Mouse (Mus musculus) heart, embryonic 16.5 days (tissue): Measurements from ENCODE around the gene Olfr279. TPM values are rescaled to one million over a fixed set of nuclear protein-coding genes. Genes with fewer than 3 reads are reported as not detected.
"Not testable (repeated sequence)": the region's sequence is repeated elsewhere in the genome, so short reads cannot be mapped to it uniquely, and the experiment has no call there.

Experiments
- ATAC-seq: fragments of 200-750 bp; cut with Nextera tagmentation; replicated peaks from 2 replicates; pipeline ENCODE4 v1.8.0; 2017; ENCODE audit warnings: moderate number of reproducible peaks; ENCODE audit not compliant: insufficient read depth, low FRiP score; ENCODE audit errors: extremely low read depth
- H3K27ac ChIP-seq: fragments of 300-500 bp; sonication (generic); 2 replicates; pipeline ENCODE4 v1.5.1; 2014; ENCODE audit warnings: mild to moderate bottlenecking, low read length, control low read depth, moderate library complexity
- H3K27me3 ChIP-seq: fragments of 300-500 bp; sonication (generic); 2 replicates; pipeline ENCODE4 v1.6.1; 2014; ENCODE audit warnings: low read length, mixed read lengths; ENCODE audit not compliant: control insufficient read depth, insufficient read depth
- H3K36me3 ChIP-seq: fragments of 300-500 bp; sonication (generic); 2 replicates; pipeline ENCODE4 v1.6.1; 2014; ENCODE audit not compliant: control insufficient read depth, insufficient read depth
- H3K4me1 ChIP-seq: fragments of 300-500 bp; sonication (generic); 2 replicates; pipeline ENCODE4 v1.6.1; 2014; ENCODE audit warnings: low read length, mixed read lengths; ENCODE audit not compliant: control insufficient read depth, insufficient read depth
- H3K4me2 ChIP-seq: fragments of 300-500 bp; sonication (generic); 2 replicates; pipeline ENCODE4 v1.6.1; 2014; ENCODE audit warnings: low read depth, mild to moderate bottlenecking, control low read depth, low read length
- H3K4me3 ChIP-seq: fragments of 300-500 bp; sonication (generic); 2 replicates; pipeline ENCODE4 v1.5.1; 2014; ENCODE audit warnings: mild to moderate bottlenecking, control low read depth, low read length
- H3K9ac ChIP-seq: fragments of 300-500 bp; sonication (generic); 2 replicates; pipeline ENCODE4 v1.6.1; 2014; ENCODE audit warnings: low read length, control low read depth
- H3K9me3 ChIP-seq: fragments of 300-500 bp; sonication (generic); replicated peaks from 2 replicates; pipeline ENCODE4 v1.6.1; 2016; ENCODE audit warnings: low read length; ENCODE audit not compliant: control insufficient read depth
- WGBS: fragments of 180-500 bp; shearing (Covaris S2); extraction: QIAGEN DNeasy Blood & Tissue Kit; methylation state at CpG from one replicate; pipeline ENCODE4 v1.1.7; 2014; 5-methylcytosine and 5-hydroxymethylcytosine counted together
- polyA plus RNA-seq: library from polyadenylated mRNA; unstranded; fragments of >200 nt; fragmentation: Nextera tagmentation; extraction: Ambion mirVana; gene quantifications from 2 replicates; pipeline ENCODE4 v1.2.1, GENCODE M21; 2015

Gene Olfr279
- polyA plus RNA-seq, 1 experiment from 2014 or later = not detected

- Histone ChIP-seq H3K9me3 (no peaks in the 10 kb centered on the region; the same call in 1 of the 2 replicates), H3K36me3 (peaks cover 10% of the 10 kb centered on the region), H3K27ac (no peak overlapping the region), H3K4me1 (peaks cover 18% of the 10 kb centered on the region), H3K4me3 (no peak overlapping the region), H3K27me3 (no peaks in the 10 kb centered on the region), H3K9ac (no peak overlapping the region), H3K4me2 (no peak overlapping the region)
- no peak for ATAC-seq
- WGBS = 77% methylated on average over 8 of the region's 8 CpGs
Observed at GRCm38 (mm10) chr15:98514146-98514545, 21.9 kb downstream of the Olfr279 start.

- Histone ChIP-seq H3K4me1 (peaks cover 18% of the 10 kb centered on the region), H3K36me3 (peaks cover 15% of the 10 kb centered on the region)
- H3K9ac ChIP-seq, H3K4me2 ChIP-seq, H3K9me3 ChIP-seq, H3K27me3 ChIP-seq, ATAC-seq, H3K4me3 ChIP-seq, H3K27ac ChIP-seq: not testable (repeated sequence)
- WGBS = 51% methylated on average over 2 of the region's 2 CpGs
Observed at GRCm38 (mm10) chr15:98514845-98515244, 22.6 kb downstream of the Olfr279 start.

DNA sequence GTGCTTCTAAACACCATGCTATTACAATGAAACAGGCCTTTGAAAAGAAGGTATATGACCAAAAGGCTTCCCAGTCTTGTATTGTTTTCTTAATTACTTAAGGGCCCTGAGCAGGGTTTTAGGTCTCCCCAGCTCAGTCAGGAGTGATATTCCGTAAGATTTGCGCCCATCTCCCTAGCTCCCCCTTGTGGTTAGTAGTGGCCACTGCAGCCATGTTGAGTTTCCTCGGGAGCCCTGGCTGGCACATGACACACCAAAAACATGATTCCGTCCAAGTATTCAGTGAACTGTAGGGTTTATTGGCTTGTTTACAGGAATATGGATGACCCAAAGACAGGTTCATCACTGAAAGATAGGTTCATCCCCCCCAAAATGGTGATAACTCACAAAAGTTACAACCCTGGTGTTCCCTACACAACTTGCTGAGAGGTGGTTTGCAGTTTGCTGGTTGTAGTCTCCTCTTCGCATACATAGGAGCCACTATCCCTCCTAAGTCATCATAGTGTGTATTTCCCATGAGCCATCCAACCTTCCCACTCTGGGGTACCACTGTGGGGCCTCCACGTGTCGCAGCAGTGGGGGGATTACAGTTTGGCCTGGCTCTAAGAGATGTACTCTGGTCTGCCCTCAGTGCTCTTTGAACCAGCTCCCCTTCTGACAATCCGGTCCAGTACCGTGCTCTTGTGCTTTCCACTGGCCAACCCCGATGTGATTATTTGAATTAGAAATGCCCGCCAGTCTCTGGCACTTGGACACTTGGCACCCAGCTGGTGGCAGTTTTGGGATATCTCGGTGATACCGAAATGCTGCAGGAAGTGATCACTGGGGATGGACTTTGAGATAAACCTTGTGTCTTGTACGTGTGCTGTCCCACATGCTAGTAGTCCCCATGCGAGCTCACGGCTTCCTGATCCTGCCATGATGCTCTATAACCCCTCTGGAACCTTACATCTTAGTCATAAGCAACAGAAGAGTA is 25.5 kb downstream of the Olfr279 start:
- Histone ChIP-seq H3K4me2 (no peak overlapping the region), H3K9ac (no peak overlapping the region), H3K27ac (no peak overlapping the region), H3K4me1 (peaks cover 7% of the 10 kb centered on the region), H3K9me3 (no peaks in the 10 kb centered on the region; the same call in 1 of the 2 replicates), H3K4me3 (no peak overlapping the region), H3K27me3 (no peaks in the 10 kb centered on the region), H3K36me3 (peaks cover 31% of the 10 kb centered on the region)
- WGBS = 67% methylated on average over 16 of the region's 16 CpGs
- no peak for ATAC-seq

- no peak overlapping the region for H3K27ac ChIP-seq
- H3K4me2 ChIP-seq = no peak overlapping the region
- no peak overlapping the region for H3K4me3 ChIP-seq
- no peak for ATAC-seq
- no peaks in the 10 kb centered on the region for H3K27me3 ChIP-seq
- 91% methylated on average over 3 of the region's 3 CpGs for WGBS
- no peaks in the 10 kb centered on the region for H3K4me1 ChIP-seq
- peaks cover 59% of the 10 kb centered on the region for H3K36me3 ChIP-seq
- H3K9ac ChIP-seq = no peak overlapping the region
- H3K9me3 ChIP-seq = no peaks in the 10 kb centered on the region
Observed at GRCm38 (mm10) chr15:98521245-98521644, 29.0 kb downstream of the Olfr279 start.

DNA sequence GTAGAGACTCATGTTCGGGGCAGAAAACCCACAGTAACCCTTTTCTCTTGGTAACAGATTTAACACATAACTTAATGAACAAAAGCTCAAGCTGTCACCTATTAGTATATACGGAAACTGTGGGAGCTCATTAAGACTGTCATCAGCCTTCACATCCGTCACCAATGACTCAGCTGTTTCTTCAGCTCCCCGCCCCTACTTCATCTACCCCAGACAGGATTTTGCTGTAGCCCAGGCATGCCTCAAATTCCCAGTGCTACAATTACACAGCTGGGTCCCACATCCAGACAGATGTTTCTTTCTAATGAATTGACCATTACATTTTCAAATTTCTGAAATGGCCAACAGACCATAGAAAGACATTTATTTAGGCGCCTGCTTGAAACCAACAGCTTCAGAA is 33.9 kb downstream of the Olfr279 start:
- Histone ChIP-seq H3K4me3 (no peak overlapping the region), H3K27me3 (no peaks in the 10 kb centered on the region), H3K36me3 (peaks cover 80% of the 10 kb centered on the region), H3K9me3 (no peaks in the 10 kb centered on the region), H3K9ac (no peak overlapping the region), H3K4me1 (no peaks in the 10 kb centered on the region), H3K27ac (no peak overlapping the region), H3K4me2 (no peak overlapping the region)
- no peak for ATAC-seq
- WGBS = 59% methylated on average over 5 of the region's 5 CpGs

GRCm38 (mm10) chr15:98527056-98527771 is 35.0 kb downstream of the Olfr279 start:
- no peak for ATAC-seq
- no peaks in the 10 kb centered on the region for H3K9me3 ChIP-seq
- H3K9ac ChIP-seq = no peak overlapping the region
- H3K4me2 ChIP-seq = no peak overlapping the region
- no peak overlapping the region for H3K4me3 ChIP-seq
- no peaks in the 10 kb centered on the region for H3K27me3 ChIP-seq
- 92% methylated on average over 5 of the region's 5 CpGs for WGBS
- H3K27ac ChIP-seq = no peak overlapping the region
- peaks cover 1% of the 10 kb centered on the region for H3K4me1 ChIP-seq
- H3K36me3 ChIP-seq = peaks cover 79% of the 10 kb centered on the region

- Histone ChIP-seq H3K9ac (no peak overlapping the region), H3K9me3 (no peaks in the 10 kb centered on the region), H3K4me2 (no peak overlapping the region), H3K36me3 (peaks cover 70% of the 10 kb centered on the region), H3K4me3 (no peak overlapping the region), H3K27me3 (no peaks in the 10 kb centered on the region), H3K27ac (no peak overlapping the region), H3K4me1 (peaks cover 7% of the 10 kb centered on the region)
- ATAC-seq = no peak
- 76% methylated on average over 5 of the region's 5 CpGs for WGBS
Observed at GRCm38 (mm10) chr15:98528066-98528563, 35.9 kb downstream of the Olfr279 start.

DNA sequence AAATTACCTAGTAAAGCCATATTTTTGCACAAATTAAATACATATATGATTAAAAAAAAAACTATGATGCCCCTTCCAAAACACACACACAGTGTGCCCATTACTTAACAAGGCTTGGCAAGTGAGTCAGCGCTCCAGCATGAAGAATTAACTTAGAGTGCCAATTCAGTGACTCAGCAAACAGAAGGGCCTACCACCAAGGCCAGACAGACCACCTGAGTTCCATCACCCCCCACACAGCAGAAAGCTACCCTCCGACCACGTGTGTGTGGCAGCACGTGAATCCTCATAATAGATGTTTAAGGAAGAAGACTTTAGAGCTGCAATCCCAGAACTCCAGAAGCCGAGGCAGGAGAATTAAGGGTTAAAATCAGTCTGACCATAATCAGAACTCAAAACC is 40.1 kb downstream of the Olfr279 start:
- H3K27ac ChIP-seq = no peak overlapping the region
- WGBS = 25% methylated on average over 5 of the region's 5 CpGs

More for the DNA sequence above, 40.1 kb downstream of the Olfr279 start:
- peak overlapping the region; percentile 94 for H3K4me3 ChIP-seq
- H3K9ac ChIP-seq = peak overlapping the region; percentile 97
- H3K36me3 ChIP-seq = peaks cover 39% of the 10 kb centered on the region
- no peak for ATAC-seq
- peak overlapping the region; percentile 74 for H3K4me2 ChIP-seq
- H3K27me3 ChIP-seq = no peaks in the 10 kb centered on the region
- H3K9me3 ChIP-seq = no peaks in the 10 kb centered on the region
- H3K4me1 ChIP-seq = peaks cover 7% of the 10 kb centered on the region
